Mouse (Mus musculus) bone marrow, adult 2 months (tissue): ENCODE measurements at regions not wholly inside any gene's neighbourhood (a gene's known extent, or its start where the extent isn't known, plus 50 kb on each side); places are given as distances from the start of the nearest gene placed in this dataset.

Source experiments
- H3K27ac ChIP-seq: fragments of 200-500 bp; 2 replicates; pipeline ENCODE4 v1.5.1; 2012; ENCODE audit warnings: low read depth, mild to moderate bottlenecking, control low read depth, inconsistent platforms, low read length; ENCODE audit not compliant: control insufficient read depth, poor library complexity, insufficient read depth
- H3K4me1 ChIP-seq: fragments of 200-500 bp; 2 replicates; pipeline ENCODE4 v1.6.1; 2011; ENCODE audit warnings: low read length; ENCODE audit not compliant: control insufficient read depth, insufficient read depth
- H3K4me3 ChIP-seq: fragments of 200-500 bp; replicated peaks from 2 replicates; pipeline ENCODE3; 2011; ENCODE audit warnings: mild to moderate bottlenecking, low read depth, low read length, control low read depth; ENCODE audit not compliant: control insufficient read depth
- CTCF ChIP-seq: fragments of 200-500 bp; IDR thresholded peaks from 2 replicates; pipeline ENCODE4 v1.5.1; 2011; ENCODE audit warnings: low read length, control low read depth; ENCODE audit not compliant: control insufficient read depth, insufficient read depth
- POLR2A ChIP-seq: fragments of 200-500 bp; IDR thresholded peaks from 2 replicates; pipeline ENCODE4 v1.6.1; 2011; ENCODE audit warnings: low read depth, mild to moderate bottlenecking, control low read depth, low read length, borderline replicate concordance; ENCODE audit not compliant: control insufficient read depth
- WGBS: fragments of 180-500 bp; shearing (Covaris S2); methylation state at CpG from one replicate; pipeline ENCODE4 v1.1.7; 2018; 5-methylcytosine and 5-hydroxymethylcytosine counted together

DNA sequence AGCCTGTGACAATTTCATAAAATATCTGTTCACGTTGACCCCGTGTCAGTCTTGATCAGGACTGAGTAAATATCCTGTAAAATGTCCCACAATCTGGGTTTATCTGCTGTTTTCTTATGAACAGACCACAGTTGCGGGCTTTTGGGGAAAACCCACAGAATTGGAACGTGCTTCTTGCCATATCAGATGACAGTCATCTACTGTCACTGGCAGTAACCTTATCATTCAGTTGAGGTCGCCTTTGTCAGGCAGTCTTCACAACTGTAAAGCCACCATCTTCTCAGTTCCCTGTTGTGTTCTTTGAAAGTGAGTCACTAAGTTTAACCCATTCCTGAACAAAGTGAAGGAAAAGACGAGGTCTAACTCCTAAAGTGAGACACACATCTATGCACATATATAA is 80.9 kb upstream of the Prdm1 start:
- Histone ChIP-seq H3K27ac (no peak overlapping the region), H3K4me3 (no peak overlapping the region), H3K4me1 (peaks cover 2% of the 10 kb centered on the region; the same call in 1 of the 2 replicates)
- TF ChIP-seq CTCF = no peak
- no peak for TF ChIP-seq POLR2A
- WGBS = 43% methylated on average over 6 of the region's 6 CpGs

GRCm38 (mm10) chr10:44607334-44607851 is 79.1 kb upstream of the Prdm1 start:
- TF ChIP-seq CTCF (no peak), POLR2A (no peak)
- Histone ChIP-seq H3K4me1 (peaks cover 2% of the 10 kb centered on the region; the same call in 1 of the 2 replicates), H3K4me3 (no peak overlapping the region), H3K27ac (no peak overlapping the region)
- 6% methylated on average over 5 of the region's 5 CpGs for WGBS

GRCm38 (mm10) chr10:44604512-44604911 is 76.2 kb upstream of the Prdm1 start:
- TF ChIP-seq CTCF = no peak
- no peak for TF ChIP-seq POLR2A
- Histone ChIP-seq H3K27ac (peak overlapping the region; percentile 34; the same call in 1 of the 2 replicates), H3K4me1 (peaks cover 3% of the 10 kb centered on the region), H3K4me3 (no peak overlapping the region)
- 61% methylated on average over 11 of the region's 11 CpGs for WGBS

DNA sequence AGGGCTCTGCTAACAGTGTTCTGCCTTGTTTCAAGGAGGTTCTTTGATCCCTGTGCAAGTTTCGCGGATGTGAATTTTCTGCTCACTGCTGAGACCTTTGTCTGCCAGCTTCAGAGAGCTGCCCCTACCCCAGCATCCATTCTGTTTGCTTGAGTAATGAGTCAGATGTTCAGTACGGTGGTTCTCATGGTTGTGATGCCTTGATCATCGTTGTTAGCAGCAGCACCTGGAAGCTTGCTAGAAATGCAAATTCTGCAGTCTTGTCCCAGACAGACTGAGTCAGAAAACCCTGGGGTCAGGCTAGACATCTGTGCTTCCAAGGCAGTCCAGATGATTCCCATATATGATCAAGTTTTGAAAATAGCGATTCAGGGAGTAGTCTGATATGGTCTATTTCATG is 75.2 kb upstream of the Prdm1 start:
- no peak overlapping the region for H3K4me3 ChIP-seq
- WGBS = 83% methylated on average over 5 of the region's 5 CpGs
- no peak for TF ChIP-seq POLR2A
- TF ChIP-seq CTCF = no peak
- H3K4me1 ChIP-seq = peaks cover 3% of the 10 kb centered on the region
- no peak overlapping the region for H3K27ac ChIP-seq

- H3K27ac ChIP-seq = no peak overlapping the region
- TF ChIP-seq POLR2A = no peak
- no peak for TF ChIP-seq CTCF
- 83% methylated on average over 10 of the region's 10 CpGs for WGBS
Observed at GRCm38 (mm10) chr10:44601550-44601949, 73.2 kb upstream of the Prdm1 start.

DNA sequence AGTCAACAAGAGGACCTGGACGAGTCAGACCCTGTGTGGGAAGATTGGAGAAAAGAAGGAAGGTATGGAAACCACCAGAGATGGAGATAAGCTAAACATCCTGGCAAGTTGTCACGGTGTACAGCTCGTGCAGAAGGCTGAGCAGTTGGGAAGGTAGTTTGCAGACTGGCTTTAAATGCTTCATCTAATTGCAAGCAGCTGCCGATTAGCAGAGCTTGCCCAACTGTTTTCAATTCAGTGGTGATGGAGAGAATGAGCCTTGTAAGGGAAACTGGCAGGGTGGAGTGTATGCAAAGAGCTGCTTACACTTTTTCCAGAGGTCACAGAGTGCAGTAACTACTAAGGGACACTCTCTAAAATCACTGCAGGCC is 71.6 kb upstream of the Prdm1 start:
- 4% methylated on average over 4 of the region's 4 CpGs for WGBS
- peak overlapping the region; percentile 47 for H3K4me3 ChIP-seq
- TF ChIP-seq POLR2A = no peak
- TF ChIP-seq CTCF = no peak
- H3K27ac ChIP-seq = peak overlapping the region; percentile 42; the same call in 1 of the 2 replicates
- peaks cover 3% of the 10 kb centered on the region for H3K4me1 ChIP-seq

More at GRCm38 (mm10) chr10:44601550-44601949, 73.2 kb upstream of the Prdm1 start:
- Histone ChIP-seq H3K4me1 (peaks cover 3% of the 10 kb centered on the region), H3K4me3 (no peak overlapping the region)

- 25% methylated on average over 10 of the region's 10 CpGs for WGBS
- peak overlapping the region; percentile 47 for H3K4me3 ChIP-seq
- TF ChIP-seq POLR2A (no peak), CTCF (no peak)
- peak overlapping the region; percentile 75 for H3K27ac ChIP-seq
- H3K4me1 ChIP-seq = peaks cover 3% of the 10 kb centered on the region
Observed at GRCm38 (mm10) chr10:44599331-44599963, 71.1 kb upstream of the Prdm1 start.

DNA sequence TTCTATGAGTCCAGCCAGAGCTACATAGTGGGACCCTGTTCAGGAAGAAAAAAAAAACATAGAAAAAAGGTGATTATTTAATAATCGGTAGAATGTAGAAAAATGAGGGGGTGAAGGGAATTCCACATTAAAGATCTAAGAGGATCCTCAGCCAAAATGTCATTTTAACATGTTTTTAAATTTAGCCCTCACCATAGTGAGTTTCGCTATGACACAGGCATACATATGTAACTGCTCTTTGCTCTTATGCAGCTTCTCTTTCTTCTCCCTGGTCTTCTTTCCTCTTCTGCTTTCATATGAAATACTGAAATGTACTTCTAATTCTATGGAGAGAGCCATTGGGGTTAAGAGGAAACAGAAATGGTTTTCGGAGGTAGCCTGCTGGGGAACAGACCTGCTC is 70.3 kb upstream of the Prdm1 start:
- 72% methylated on average over 3 of the region's 3 CpGs for whole genome bisulfite sequencing
- Histone ChIP-seq H3K4me3 (no peak overlapping the region), H3K27ac (peak overlapping the region; percentile 75), H3K4me1 (peaks cover 3% of the 10 kb centered on the region)
- TF ChIP-seq POLR2A (no peak), CTCF (no peak)

GRCm38 (mm10) chr10:44595932-44596331 is 67.6 kb upstream of the Prdm1 start:
- 21% methylated on average over 2 of the region's 2 CpGs for WGBS

More at GRCm38 (mm10) chr10:44595932-44596331, 67.6 kb upstream of the Prdm1 start:
- Histone ChIP-seq H3K4me1 (peaks cover 3% of the 10 kb centered on the region), H3K4me3 (no peak overlapping the region), H3K27ac (no peak overlapping the region)
- no peak for TF ChIP-seq POLR2A
- no peak for TF ChIP-seq CTCF
